ENCODE assay signal across 8 mouse cellular contexts in genomic region chr6:100286573-100287333, GRCm38 (mm10). TPM values are rescaled to one million over a fixed set of nuclear protein-coding genes. Genes with fewer than 3 reads are reported as not detected.
DNase-seq lines count a peak whose midpoint lies in the region; ATAC-seq lines count a peak whose summit lies in the region.

No protein-coding gene starts in this region.

- peak overlapping the region; percentile 78 for H3K4me3 ChIP-seq in hindbrain, embryonic 10.5 days

- peaks cover 33% of the 10 kb centered on the region for H3K27me3 ChIP-seq in hindbrain, embryonic 10.5 days (ENCODE audit: insufficient read depth, poor library complexity, severe bottlenecking)

- peak; percentile 71 for ATAC-seq in frontal cortex, adult (ENCODE audit: low TSS enrichment)

- peaks cover 7% of the 10 kb centered on the region; the same call in 1 of the 2 replicates for H3K36me3 ChIP-seq in hindbrain, embryonic 10.5 days

- WGBS in hindbrain, embryonic 10.5 days, result 4% methylated on average over 111 of the region's 117 CpGs

- no peaks in the 10 kb centered on the region for H3K9me3 ChIP-seq in hindbrain, embryonic 10.5 days

- peak; percentile 82 for DNase-seq in Muller cell, postnatal 12 days (ENCODE audit: inconsistent ontology term)
- peak; percentile 75 for DNase-seq in cerebellum, adult 9-10 months
- peak; percentile 73 for DNase-seq in hindbrain, embryonic 10.5 days (ENCODE audit: low spot score)
- peak; percentile 47 to 57 for DNase-seq in layer of hippocampus, postnatal 14 days (ENCODE audit: low spot score in 2 of 2)
- DNase-seq in lung, postnatal 10 days, result peak; percentile 80
- DNase-seq in ovary, postnatal 36 days (ENCODE audit: low spot score), result peak; percentile 81
- DNase-seq in thymus, postnatal 14 days, result peak; percentile 77

- peak overlapping the region; percentile 98 for H3K27ac ChIP-seq in hindbrain, embryonic 10.5 days

- H3K4me1 ChIP-seq in hindbrain, embryonic 10.5 days (replicated peaks), result peaks cover 35% of the 10 kb centered on the region

RNA-seq across cellular contexts. Expression of gene Rybp, which starts 0.5 kb away (rescaled TPM):
- 9.2 and 10.4 TPM in 2 replicates for polyA plus RNA-seq in hindbrain, embryonic 10.5 days (2016; fragmentation: Nextera tagmentation; extraction: Ambion mirVana)
- total RNA-seq in layer of hippocampus, postnatal 14 days (2021), result 10 to 100 TPM; 56.7 to 58.7 TPM

Comparison
In these comparisons a context has a peak if more than half of its experiments do, and no peak if none do; other contexts are left out.
1. Peak in every context shown above with its lines: DNase-seq, ATAC-seq, H3K4me3 ChIP-seq and H3K27ac ChIP-seq.